Mouse (Mus musculus) frontal cortex, postnatal 14 days (tissue): Measurements from ENCODE around the gene Tmem240.
A peak's percentile ranks its signal among the peaks of the same experiment; 100 is the strongest.
"Not testable (repeated sequence)": the region's sequence is repeated elsewhere in the genome, so short reads cannot be mapped to it uniquely, and the experiment has no call there.

Source experiments
- DNase-seq, 2 experiments: peaks; one replicate each; pipeline ENCODE4 v3.0.0; 2022; ENCODE audit warnings: low spot score in 2 of 2

Tmem240 gene

DNA sequence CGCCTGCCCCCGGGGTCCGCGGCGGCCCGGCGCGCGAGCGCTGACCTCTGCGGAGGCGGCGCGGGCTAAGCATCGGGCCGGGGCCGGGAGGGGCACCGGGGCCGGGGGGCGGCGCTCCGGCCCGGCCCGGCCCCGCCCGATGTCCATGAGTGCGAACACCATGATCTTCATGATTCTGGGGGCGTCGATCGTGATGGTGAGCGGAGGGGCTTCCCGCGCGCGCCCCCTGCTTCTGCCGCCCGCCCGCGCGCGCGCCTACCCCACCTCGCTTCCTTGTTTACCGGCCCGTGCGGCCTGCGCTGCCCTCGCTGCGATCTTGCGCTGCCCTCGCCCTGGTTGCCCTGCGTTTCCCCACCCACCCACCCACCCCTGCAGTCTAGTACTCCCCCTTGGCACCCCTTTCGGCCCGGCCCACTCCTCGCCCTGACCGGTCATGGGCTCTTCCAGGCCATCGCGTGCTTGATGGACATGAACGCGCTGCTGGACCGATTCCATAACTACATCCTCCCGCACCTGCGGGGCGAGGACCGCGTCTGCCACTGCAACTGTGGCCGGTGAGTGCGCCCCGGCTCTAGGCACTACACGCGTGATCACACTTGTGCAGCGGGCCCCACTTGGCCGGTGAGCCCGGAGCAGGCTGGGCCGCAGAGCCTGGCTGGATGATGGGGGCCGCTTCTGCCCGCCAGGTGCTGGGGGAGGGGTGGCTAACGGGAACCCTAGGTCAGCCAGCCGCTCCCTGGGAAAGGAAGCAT lies 527 bp downstream of the Tmem240 start:
- no peak for DNase-seq

DNA sequence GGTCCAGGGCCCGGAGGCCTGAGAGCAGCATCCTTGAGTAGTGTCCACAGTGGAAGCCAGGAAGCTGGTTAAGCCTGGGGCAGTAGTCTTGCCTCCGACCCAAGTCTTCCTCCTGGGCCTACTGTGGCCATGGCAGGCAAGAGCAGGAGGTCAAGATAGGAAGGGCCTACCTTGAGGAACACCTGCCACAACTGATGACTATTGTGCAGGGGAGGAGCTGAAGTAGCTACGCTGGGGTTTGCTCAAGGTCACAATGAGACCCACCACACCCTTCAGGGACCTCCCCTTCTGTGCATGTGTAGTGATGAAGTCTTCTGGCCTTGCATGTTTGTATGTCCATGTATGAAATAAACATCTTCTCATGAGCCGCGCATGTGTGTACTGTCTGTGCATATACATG lies 1.2 kb downstream of the Tmem240 start:
- no peak for DNase-seq

- no peak for DNase-seq
Measured at GRCm38 (mm10) chr4:155736421-155736820, 1.8 kb downstream of the Tmem240 start.

DNA sequence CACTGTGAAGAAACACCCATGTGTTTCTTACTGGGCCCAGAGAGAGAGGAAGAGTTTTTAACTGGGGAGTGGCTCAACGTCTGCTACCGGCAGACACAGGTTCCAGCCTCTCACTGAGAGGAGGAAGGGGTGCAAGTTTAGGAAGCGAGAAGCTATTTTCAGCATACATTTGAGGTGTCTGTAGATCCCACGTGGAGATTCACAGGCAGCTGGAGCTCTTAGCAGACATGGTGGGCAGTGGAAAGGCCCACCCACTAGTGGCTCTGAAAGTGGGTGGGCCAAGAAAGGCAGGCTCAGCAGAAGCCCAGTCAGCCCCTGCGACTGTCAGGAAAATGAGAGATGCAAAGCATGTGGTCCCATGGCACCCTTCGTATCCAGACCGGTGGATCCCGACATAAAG lies 3.7 kb downstream of the Tmem240 start:
- DNase-seq, result no peak

- no peak for DNase-seq
Measured at GRCm38 (mm10) chr4:155739152-155739551, 4.6 kb downstream of the Tmem240 start.

GRCm38 (mm10) chr4:155739741-155740636 lies 5.4 kb downstream of the Tmem240 start:
- DNase-seq, result no peak

DNA sequence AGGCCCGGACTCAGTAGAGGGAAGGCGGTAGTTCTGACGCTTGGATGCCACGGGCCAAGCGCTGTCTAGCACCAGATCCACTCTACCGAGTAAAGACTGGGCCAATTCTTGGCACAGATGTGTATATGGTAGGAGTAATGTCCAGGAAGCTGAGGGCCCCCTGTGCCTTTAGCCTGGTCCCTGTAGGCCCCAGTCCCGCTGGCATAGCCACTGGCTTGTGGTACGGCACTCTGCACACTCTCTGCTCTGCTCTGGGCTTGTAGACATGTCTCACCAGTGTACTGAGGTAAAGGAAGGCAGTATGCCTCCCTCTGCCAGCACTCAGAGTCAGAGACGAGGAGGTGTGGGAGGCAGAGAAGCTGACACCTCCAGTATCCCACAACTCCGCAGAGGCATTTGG lies 6.1 kb downstream of the Tmem240 start:
- DNase-seq, result not testable (repeated sequence)

DNA sequence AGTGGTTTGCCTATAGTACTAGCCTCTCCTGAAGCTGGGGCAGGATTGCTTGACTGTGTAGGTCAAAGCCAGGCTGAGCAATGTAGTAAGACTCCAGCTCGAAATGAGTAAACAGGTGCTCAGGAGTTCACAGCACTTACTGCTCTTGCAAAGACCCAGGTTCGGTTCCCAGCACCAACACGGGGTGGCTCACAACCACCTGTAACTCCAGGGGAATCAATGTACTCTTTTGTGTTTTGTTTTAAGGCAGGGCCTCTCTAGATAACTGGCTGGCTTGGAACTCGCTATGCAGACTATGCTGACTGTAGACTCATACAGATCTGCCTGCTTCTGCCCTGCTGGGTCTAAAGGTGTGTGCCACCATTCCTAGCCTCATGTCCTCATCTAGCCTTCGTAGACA lies 8.1 kb downstream of the Tmem240 start:
- no peak for DNase-seq

DNA sequence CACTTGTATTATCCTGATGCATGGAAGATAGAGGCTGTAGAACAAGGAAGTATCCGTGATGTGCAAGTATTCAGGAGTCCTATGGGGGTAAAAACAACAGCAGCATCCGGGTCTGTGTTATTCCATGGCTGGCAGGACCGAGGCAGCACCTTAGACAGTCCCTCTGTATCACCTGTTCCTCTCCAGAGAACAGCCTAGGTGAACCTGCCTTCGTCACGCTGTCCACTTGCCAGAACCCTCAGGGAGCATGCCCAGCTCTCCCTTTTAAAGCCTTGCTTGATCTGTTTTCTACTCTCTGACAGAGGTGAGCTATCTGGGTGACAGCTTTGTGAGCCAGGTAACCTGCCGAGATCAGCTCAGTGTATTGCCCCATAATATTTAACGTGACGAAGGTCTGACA lies 9.9 kb downstream of the Tmem240 start:
- DNase-seq, result no peak

DNA sequence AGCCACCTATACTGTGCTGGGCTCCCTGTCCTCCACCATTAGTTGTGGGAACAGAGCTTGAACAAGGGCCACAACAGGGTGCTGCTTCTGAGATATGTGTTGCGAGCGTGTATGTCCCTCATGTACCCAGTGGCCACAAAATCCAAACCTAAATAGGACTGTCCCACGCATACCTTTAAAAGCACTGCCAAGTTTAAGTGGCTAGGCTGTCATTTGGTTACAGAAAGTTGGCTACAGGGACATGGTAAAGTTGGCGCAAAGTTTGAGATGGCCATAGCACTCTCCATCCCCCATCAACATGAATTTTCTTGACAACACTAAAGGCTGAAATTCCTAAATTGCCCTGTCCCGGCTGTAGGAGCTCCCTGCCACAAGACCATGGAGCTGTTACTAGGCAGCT lies 10.5 kb downstream of the Tmem240 start:
- DNase-seq, result no peak

GRCm38 (mm10) chr4:155746036-155746548 lies 11.5 kb downstream of the Tmem240 start:
- no peak for DNase-seq

GRCm38 (mm10) chr4:155746575-155747490 lies 12.2 kb downstream of the Tmem240 start:
- no peak for DNase-seq

- no peak for DNase-seq
Measured at GRCm38 (mm10) chr4:155757011-155757410, 22.4 kb downstream of the Tmem240 start.

DNA sequence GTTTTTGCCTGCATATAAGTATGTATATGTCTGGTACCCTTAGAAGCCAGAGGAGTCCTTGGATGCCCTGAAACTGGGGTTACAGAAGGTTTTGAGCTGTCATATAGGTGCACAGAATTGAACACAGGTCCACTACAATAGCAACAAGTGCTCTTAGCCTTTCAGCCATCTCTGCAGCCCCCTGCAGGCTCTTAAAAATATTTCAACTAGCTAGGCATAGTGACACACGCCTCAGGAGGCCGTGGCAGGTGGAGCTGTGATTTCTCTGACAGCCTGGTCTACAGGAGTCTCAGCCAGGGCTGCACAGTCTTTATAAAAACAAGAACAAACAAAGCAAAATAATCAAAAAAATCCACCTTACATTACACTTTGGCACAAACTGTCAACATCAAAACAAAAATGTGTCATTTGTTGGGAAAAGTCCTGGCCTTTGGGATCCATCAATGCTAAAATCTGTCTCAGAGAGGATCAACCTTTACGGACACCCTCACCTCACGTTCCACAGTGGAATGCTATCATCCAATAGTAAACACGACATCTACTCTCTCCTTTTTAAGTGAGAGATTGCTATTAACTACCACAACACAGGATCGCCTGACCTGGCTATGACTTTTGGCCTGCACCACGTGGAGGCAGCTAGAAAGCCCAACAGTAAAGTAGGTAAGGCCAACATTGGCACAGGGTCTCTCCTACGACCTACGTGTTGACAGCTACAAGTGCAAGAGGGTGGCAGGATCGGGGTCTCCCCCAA lies 25.4 kb downstream of the Tmem240 start:
- DNase-seq, result no peak

GRCm38 (mm10) chr4:155760613-155761355 lies 26.2 kb downstream of the Tmem240 start, which contains the start of gene Atad3a:
Gene Atad3a, minus strand, starts transcription at chr4:155761093.
- peak; percentile 95 to 97 for DNase-seq

- DNase-seq, result no peak
Measured at GRCm38 (mm10) chr4:155761356-155762099, 26.9 kb downstream of the Tmem240 start.

DNA sequence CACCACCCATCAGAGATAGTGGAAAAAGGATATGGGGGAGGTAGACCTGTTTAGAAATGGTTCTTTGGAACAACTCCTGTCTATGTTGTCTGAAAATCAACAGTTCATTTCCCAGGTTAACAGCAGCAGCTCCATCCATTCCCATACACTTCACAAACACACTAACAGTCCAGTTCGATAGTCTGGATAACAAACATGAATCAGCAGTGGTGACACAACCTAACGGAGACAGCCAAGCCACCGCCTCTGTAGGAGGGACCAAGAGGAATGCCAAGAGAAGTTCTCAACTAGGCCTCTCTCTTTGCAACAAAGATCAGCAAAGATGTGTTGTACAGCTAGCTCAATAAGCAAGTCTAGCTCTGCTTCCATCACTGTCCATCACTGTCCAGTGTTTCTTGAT lies 27.8 kb downstream of the Tmem240 start:
- no peak for DNase-seq

- no peak for DNase-seq
Measured at GRCm38 (mm10) chr4:155769496-155769879, 34.9 kb downstream of the Tmem240 start.

DNA sequence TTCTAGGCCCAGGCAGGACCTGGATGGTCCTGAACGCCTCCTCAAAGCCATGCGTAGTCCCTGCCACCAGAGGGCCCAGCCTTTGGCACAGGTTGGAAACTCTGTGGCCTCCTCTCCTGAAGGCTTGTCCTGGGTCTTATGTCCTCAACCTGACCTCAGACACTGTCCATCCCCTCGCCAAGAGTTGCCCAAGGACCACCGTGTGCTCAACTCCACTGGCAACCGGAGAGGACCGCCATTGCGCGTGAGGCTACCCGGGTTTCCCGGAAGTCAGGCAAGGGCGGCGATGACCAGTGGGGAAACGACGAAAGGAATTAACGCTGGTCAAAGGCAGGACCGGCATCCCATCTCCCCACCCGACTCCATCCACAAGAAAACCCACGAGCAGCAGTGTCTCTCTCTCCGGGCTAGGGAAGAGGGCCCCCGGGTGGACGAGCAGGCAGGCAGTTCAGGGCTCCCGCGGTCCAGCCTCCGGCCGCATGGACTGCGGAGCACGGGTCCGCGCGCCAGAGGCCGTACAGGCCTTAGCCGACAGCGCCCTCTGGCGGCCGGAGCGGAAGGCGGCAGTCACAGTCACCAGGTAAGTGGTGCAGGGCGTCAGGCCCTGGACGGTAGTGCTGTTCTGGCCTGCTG lies 35.4 kb downstream of the Tmem240 start:
- peak; percentile 67 to 86 for DNase-seq
